Mouse (Mus musculus) heart, embryonic 13.5 days (tissue): ENCODE results near the gene Fam171b. TPM values are rescaled to one million over a fixed set of nuclear protein-coding genes. Genes with fewer than 3 reads are reported as not detected.

Experiments used
- ATAC-seq: fragments of 200-750 bp; cut with Nextera tagmentation; 2 replicates; pipeline ENCODE4 v1.8.0; 2017; ENCODE audit warnings: moderate TSS enrichment; ENCODE audit not compliant: insufficient number of reproducible peaks, low FRiP score, low TSS enrichment; ENCODE audit errors: extremely low read depth
- H3K27ac ChIP-seq: fragments of 300-500 bp; sonication (generic); replicated peaks from 2 replicates; pipeline ENCODE4 v1.5.1; 2015; ENCODE audit warnings: moderate library complexity, mild to moderate bottlenecking, inconsistent platforms
- H3K27me3 ChIP-seq: fragments of 300-500 bp; sonication (generic); replicated peaks from 2 replicates; pipeline ENCODE4 v1.6.1; 2015; ENCODE audit warnings: mild to moderate bottlenecking, inconsistent platforms
- H3K36me3 ChIP-seq: fragments of 300-500 bp; sonication (generic); 2 replicates; pipeline ENCODE4 v1.6.1; 2015; ENCODE audit warnings: mild to moderate bottlenecking, inconsistent platforms
- H3K4me1 ChIP-seq: fragments of 300-500 bp; sonication (generic); 2 replicates; pipeline ENCODE4 v1.6.1; 2015; ENCODE audit warnings: inconsistent platforms
- H3K4me2 ChIP-seq: fragments of 300-500 bp; sonication (generic); 2 replicates; pipeline ENCODE4 v1.6.1; 2015; ENCODE audit warnings: inconsistent platforms, mild to moderate bottlenecking, moderate library complexity
- H3K4me3 ChIP-seq: fragments of 300-500 bp; sonication (generic); 2 replicates; pipeline ENCODE4 v1.5.1; 2015; ENCODE audit warnings: moderate library complexity, mild to moderate bottlenecking, inconsistent platforms
- H3K9ac ChIP-seq: fragments of 300-500 bp; sonication (generic); 2 replicates; pipeline ENCODE4 v1.6.1; 2015; ENCODE audit warnings: inconsistent platforms, mild to moderate bottlenecking, moderate library complexity
- H3K9me3 ChIP-seq: fragments of 300-500 bp; sonication (generic); 2 replicates; pipeline ENCODE4 v1.6.1; 2016; ENCODE audit warnings: inconsistent platforms
- WGBS: fragments of 180-500 bp; shearing (Covaris S2); methylation state at CpG from one replicate; pipeline ENCODE4 v1.1.7; 2015; ENCODE audit warnings: mixed read lengths; 5-methylcytosine and 5-hydroxymethylcytosine counted together
- polyA plus RNA-seq: library from polyadenylated mRNA; unstranded; fragments of >200 nt; fragmentation: Nextera tagmentation; extraction: Ambion mirVana; gene quantifications from 2 replicates; pipeline ENCODE4 v1.2.1, GENCODE M21; 2015

The Fam171b gene
- 2.1 and 2.7 TPM in 2 replicates for polyA plus RNA-seq

GRCm38 (mm10) chr2:83812483-83813272, at the start of gene Fam171b:
Gene Fam171b, plus strand, starts transcription at chr2:83812636.
- ATAC-seq = peak; percentile 31; the same call in 1 of the 2 replicates
- Histone ChIP-seq H3K36me3 (no peaks in the 10 kb centered on the region), H3K4me1 (0 out of 2 replicates have a peak, but pooled peaks cover 3% of the 10 kb centered on the region), H3K9me3 (no peaks in the 10 kb centered on the region), H3K4me2 (peak within 1 kb of the TSS; percentile 90), H3K27ac (no peak within 1 kb of the TSS), H3K27me3 (peaks cover 48% of the 10 kb centered on the region), H3K4me3 (peak within 1 kb of the TSS; percentile 68), H3K9ac (peak within 1 kb of the TSS; percentile 83)
- WGBS = under 1% methylated on average over 63 of the region's 63 CpGs

DNA sequence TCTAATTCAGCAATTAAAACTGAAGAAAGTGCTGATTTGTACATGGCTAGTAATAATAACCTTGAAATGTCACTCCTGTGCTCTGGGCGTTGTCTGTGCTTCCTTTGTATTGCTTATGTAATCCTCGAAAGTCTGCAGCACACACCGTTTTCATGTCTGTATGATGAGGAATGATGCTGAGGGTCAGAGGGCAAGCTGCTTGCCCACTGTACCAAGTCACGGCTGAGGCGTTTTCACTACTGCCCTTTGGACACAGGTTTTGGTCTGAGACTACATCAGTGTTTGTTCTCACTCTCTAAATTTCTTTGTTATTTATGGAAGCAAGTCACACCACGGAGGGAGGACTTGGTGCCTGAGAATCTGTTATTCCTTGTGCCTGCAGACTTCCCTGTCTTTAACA, 46.4 kb upstream of the Fam171b start:
- H3K9ac ChIP-seq = no peak overlapping the region
- no peak for ATAC-seq

DNA sequence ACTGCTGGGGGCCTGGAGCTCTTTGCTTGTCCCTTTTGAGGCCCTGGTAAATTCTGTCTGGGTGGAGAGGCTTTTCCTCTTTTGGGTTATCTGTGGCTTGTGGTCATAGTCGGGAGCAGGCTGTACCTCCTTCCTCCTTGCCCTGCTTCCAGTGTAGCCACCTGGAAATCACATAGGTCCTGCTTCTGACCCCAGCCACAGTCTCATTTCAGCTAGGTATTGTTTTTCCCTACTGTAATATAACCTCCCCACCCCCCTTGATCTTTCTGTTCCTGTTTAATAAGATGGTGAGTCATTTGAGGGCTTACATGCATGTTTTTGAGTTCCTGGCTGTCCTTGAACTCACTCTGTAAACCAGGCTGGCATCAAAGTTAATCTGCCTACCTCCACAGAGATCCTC, 45.6 kb upstream of the Fam171b start:
- H3K4me2 ChIP-seq = no peak overlapping the region
- H3K9ac ChIP-seq = no peak overlapping the region
- ATAC-seq = no peak
- WGBS = 50% methylated on average over 1 of the region's 1 CpGs
- no peak overlapping the region for H3K27ac ChIP-seq
- H3K4me3 ChIP-seq = no peak overlapping the region
- 0 out of 2 replicates have a peak, but pooled peaks cover 2% of the 10 kb centered on the region for H3K4me1 ChIP-seq
- H3K9me3 ChIP-seq = no peaks in the 10 kb centered on the region
- H3K27me3 ChIP-seq = peaks cover 26% of the 10 kb centered on the region
- H3K36me3 ChIP-seq = peaks cover 46% of the 10 kb centered on the region

More for the DNA sequence above, 46.4 kb upstream of the Fam171b start:
- no peak overlapping the region for H3K27ac ChIP-seq
- 71% methylated on average over 6 of the region's 6 CpGs for WGBS
- H3K4me3 ChIP-seq = no peak overlapping the region
- 0 out of 2 replicates have a peak, but pooled peaks cover 2% of the 10 kb centered on the region for H3K4me1 ChIP-seq
- peaks cover 42% of the 10 kb centered on the region for H3K36me3 ChIP-seq
- no peak overlapping the region for H3K4me2 ChIP-seq
- peaks cover 30% of the 10 kb centered on the region for H3K27me3 ChIP-seq
- no peaks in the 10 kb centered on the region for H3K9me3 ChIP-seq

- ATAC-seq = no peak
- Histone ChIP-seq H3K9ac (no peak overlapping the region), H3K9me3 (no peaks in the 10 kb centered on the region), H3K27ac (no peak overlapping the region), H3K4me1 (0 out of 2 replicates have a peak, but pooled peaks cover 2% of the 10 kb centered on the region), H3K4me3 (no peak overlapping the region), H3K36me3 (peaks cover 59% of the 10 kb centered on the region), H3K27me3 (peaks cover 19% of the 10 kb centered on the region), H3K4me2 (no peak overlapping the region)
- WGBS = 90% methylated on average over 4 of the region's 4 CpGs
Measured at GRCm38 (mm10) chr2:83768311-83769047, 44.0 kb upstream of the Fam171b start.

- H3K36me3 ChIP-seq = peaks cover 74% of the 10 kb centered on the region
- no peak overlapping the region for H3K27ac ChIP-seq
- no peak overlapping the region for H3K4me3 ChIP-seq
- 59% methylated on average over 7 of the region's 7 CpGs for WGBS
- no peak for ATAC-seq
- H3K9me3 ChIP-seq = no peaks in the 10 kb centered on the region
- H3K4me1 ChIP-seq = 0 out of 2 replicates have a peak, but pooled peaks cover 2% of the 10 kb centered on the region
- H3K4me2 ChIP-seq = no peak overlapping the region
- no peak overlapping the region for H3K9ac ChIP-seq
- H3K27me3 ChIP-seq = peaks cover 5% of the 10 kb centered on the region; the same call in 1 of the 2 replicates
Measured at GRCm38 (mm10) chr2:83771155-83771812, 41.2 kb upstream of the Fam171b start.

- ATAC-seq = no peak
Measured at GRCm38 (mm10) chr2:83791330-83792073, 20.9 kb upstream of the Fam171b start.

DNA sequence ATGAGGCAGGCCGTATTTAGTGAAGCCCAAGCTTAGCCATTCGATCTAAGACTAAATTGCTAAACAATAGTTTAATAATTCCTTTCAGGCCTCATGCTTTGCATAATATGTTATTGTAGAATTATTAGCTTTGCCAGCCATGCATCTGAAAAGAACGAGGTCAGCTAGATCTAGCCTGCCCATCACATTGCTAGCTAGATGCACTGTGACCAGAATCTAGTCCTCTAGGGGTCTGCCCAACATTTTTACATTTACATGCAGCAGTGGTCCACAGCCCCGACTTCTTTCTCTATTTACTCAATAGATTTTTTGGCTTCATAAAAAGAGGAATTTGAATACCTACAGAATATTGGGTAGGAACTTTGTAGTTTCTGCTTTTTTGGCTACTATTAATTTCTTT, 20.3 kb upstream of the Fam171b start:
- whole genome bisulfite sequencing = 87% methylated on average over 4 of the region's 4 CpGs
- Histone ChIP-seq H3K4me3 (no peak overlapping the region), H3K9ac (no peak overlapping the region), H3K9me3 (no peaks in the 10 kb centered on the region), H3K36me3 (peaks cover 75% of the 10 kb centered on the region), H3K27me3 (no peaks in the 10 kb centered on the region), H3K4me2 (no peak overlapping the region), H3K27ac (no peak overlapping the region), H3K4me1 (no peaks in the 10 kb centered on the region)
- ATAC-seq = no peak

More at GRCm38 (mm10) chr2:83791330-83792073, 20.9 kb upstream of the Fam171b start:
- Histone ChIP-seq H3K27ac (no peak overlapping the region), H3K36me3 (peaks cover 69% of the 10 kb centered on the region), H3K4me2 (no peak overlapping the region), H3K4me1 (no peaks in the 10 kb centered on the region), H3K9ac (no peak overlapping the region), H3K9me3 (no peaks in the 10 kb centered on the region), H3K27me3 (no peaks in the 10 kb centered on the region), H3K4me3 (no peak overlapping the region)
- 87% methylated on average over 20 of the region's 20 CpGs for WGBS

- H3K27me3 ChIP-seq = no peaks in the 10 kb centered on the region
- no peak overlapping the region for H3K27ac ChIP-seq
- H3K9ac ChIP-seq = no peak overlapping the region
- H3K36me3 ChIP-seq = peaks cover 86% of the 10 kb centered on the region
- 70% methylated on average over 4 of the region's 4 CpGs for WGBS
- H3K9me3 ChIP-seq = no peaks in the 10 kb centered on the region
- no peak overlapping the region for H3K4me2 ChIP-seq
- no peak overlapping the region for H3K4me3 ChIP-seq
- H3K4me1 ChIP-seq = no peaks in the 10 kb centered on the region
- ATAC-seq = no peak
Measured at GRCm38 (mm10) chr2:83795766-83796165, 16.7 kb upstream of the Fam171b start.

DNA sequence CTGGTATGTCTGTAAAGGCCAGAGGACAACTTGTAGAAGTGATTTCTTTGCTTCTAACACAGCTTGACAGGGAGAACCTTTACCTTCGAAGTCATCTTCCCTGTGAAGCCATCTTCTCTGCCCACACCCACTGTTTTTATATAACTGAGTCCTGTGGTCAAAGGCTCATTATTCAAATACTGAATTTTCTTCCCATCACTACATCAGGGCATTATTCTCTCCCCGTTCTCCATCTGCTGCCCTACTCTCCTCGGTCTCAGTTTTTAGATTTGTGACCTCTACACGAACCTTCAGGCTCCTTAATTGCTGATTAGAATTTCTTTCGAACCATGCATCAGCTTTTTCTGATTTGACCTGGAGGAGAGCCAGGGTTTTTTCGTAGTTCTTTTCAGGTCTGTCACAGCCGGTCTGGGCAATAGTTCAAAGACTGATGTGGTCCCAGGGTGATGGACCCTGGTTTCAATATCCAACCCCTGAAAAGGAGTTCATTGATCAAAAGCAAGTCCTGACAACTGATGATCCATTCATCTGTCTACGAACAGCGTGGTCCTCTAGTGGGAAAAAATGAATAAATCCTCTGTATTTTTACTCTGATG, 14.4 kb upstream of the Fam171b start:
- no peak overlapping the region for H3K27ac ChIP-seq
- H3K9ac ChIP-seq = no peak overlapping the region
- peaks cover 89% of the 10 kb centered on the region for H3K36me3 ChIP-seq
- 72% methylated on average over 9 of the region's 9 CpGs for WGBS
- ATAC-seq = no peak
- H3K4me3 ChIP-seq = no peak overlapping the region
- no peak overlapping the region for H3K4me2 ChIP-seq
- H3K27me3 ChIP-seq = no peaks in the 10 kb centered on the region
- H3K4me1 ChIP-seq = no peaks in the 10 kb centered on the region
- H3K9me3 ChIP-seq = no peaks in the 10 kb centered on the region

DNA sequence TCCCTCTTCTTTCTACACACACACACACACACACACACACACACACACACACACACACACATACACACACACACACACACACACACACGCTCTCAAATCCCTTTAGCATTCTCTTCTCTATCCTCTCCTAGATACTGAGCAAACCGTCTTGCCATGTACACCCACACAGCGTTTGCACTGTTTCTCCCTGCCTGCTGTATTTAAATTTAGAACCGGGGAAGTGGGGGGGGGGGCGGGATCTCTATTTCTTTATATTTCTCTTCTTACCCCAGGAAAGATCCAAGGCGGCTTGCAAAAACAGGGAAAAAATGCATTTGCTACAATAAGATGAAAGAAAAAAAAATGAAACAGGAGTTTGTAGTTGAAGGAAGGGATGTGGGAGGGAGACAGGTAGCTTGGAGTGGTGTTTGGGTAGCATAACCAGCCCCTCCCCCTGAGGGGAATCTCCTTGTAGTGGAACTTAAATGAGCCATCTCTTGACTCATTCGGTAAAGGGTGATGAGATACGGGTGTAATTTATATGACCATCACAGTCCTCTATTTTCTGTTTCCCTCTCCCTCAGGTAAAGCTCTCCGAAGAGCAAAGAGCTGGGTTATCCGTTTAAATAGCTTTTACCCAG, 947 bp downstream of the Fam171b start:
- no peak overlapping the region for H3K27ac ChIP-seq
- WGBS = 17% methylated on average over 10 of the region's 10 CpGs
- H3K9me3 ChIP-seq = no peaks in the 10 kb centered on the region
- peak overlapping the region; percentile 83 for H3K9ac ChIP-seq
- ATAC-seq = no peak
- H3K36me3 ChIP-seq = no peaks in the 10 kb centered on the region
- peaks cover 48% of the 10 kb centered on the region for H3K27me3 ChIP-seq
- peak overlapping the region; percentile 90 for H3K4me2 ChIP-seq
- peak overlapping the region; percentile 68 for H3K4me3 ChIP-seq
- H3K4me1 ChIP-seq = 0 out of 2 replicates have a peak, but pooled peaks cover 3% of the 10 kb centered on the region
